Mouse (Mus musculus) heart, embryonic 14.5 days (tissue): Measurements from ENCODE around the gene Cga. TPM values are rescaled to one million over a fixed set of nuclear protein-coding genes. Genes with fewer than 3 reads are reported as not detected.

Experiments
- ATAC-seq: fragments of 200-750 bp; cut with Nextera tagmentation; 2 replicates; pipeline ENCODE4 v1.8.0; 2017; ENCODE audit warnings: low read depth, moderate TSS enrichment; ENCODE audit not compliant: insufficient number of reproducible peaks, insufficient read depth, low FRiP score
- H3K27ac ChIP-seq, 2 experiments: fragments of 200-500 bp in 1 of 2; fragments of 300-500 bp in 1 of 2; sonication (generic) in 1 of 2; replicated peaks in 1 of 2; 2 replicates each; pipeline ENCODE4 v1.5.1; 2012 to 2014; ENCODE audit warnings: low read depth in 2 of 2, low read length in 2 of 2, control low read depth in 1 of 2, mild to moderate bottlenecking in 1 of 2, mixed read lengths in 1 of 2; ENCODE audit not compliant: control insufficient read depth in 1 of 2, insufficient read depth in 1 of 2
- H3K27me3 ChIP-seq: fragments of 300-500 bp; sonication (generic); 2 replicates; pipeline ENCODE4 v1.6.1; 2014; ENCODE audit warnings: mild to moderate bottlenecking, low read length, control low read depth; ENCODE audit not compliant: control insufficient read depth, insufficient read depth
- H3K36me3 ChIP-seq: fragments of 300-500 bp; sonication (generic); 2 replicates; pipeline ENCODE4 v1.6.1; 2014; ENCODE audit warnings: mild to moderate bottlenecking, control low read depth, low read length, mixed read lengths; ENCODE audit not compliant: control insufficient read depth, insufficient read depth
- H3K4me1 ChIP-seq, 2 experiments: fragments of 200-500 bp in 1 of 2; fragments of 300-500 bp in 1 of 2; sonication (generic) in 1 of 2; 2 replicates each; pipeline ENCODE4 v1.6.1; 2012 to 2014; ENCODE audit warnings: low read length in 2 of 2, control low read depth in 1 of 2, mixed read lengths in 1 of 2; ENCODE audit not compliant: control insufficient read depth in 2 of 2, insufficient read depth in 2 of 2
- H3K4me2 ChIP-seq: fragments of 300-500 bp; sonication (generic); 2 replicates; pipeline ENCODE4 v1.6.1; 2014; ENCODE audit warnings: mild to moderate bottlenecking, low read length
- H3K4me3 ChIP-seq, 2 experiments: fragments of 200-500 bp in 1 of 2; fragments of 300-500 bp in 1 of 2; sonication (generic) in 1 of 2; 2 replicates each; pipeline ENCODE4 v1.5.1; 2012 to 2014; ENCODE audit warnings: low read length in 2 of 2, mild to moderate bottlenecking in 2 of 2, control low read depth in 1 of 2, low read depth in 1 of 2, moderate library complexity in 1 of 2; ENCODE audit not compliant: control insufficient read depth in 1 of 2, insufficient read depth in 1 of 2
- H3K9ac ChIP-seq: fragments of 300-500 bp; sonication (generic); 2 replicates; pipeline ENCODE4 v1.6.1; 2014; ENCODE audit warnings: mild to moderate bottlenecking, low read length
- H3K9me3 ChIP-seq: fragments of 300-500 bp; sonication (generic); 2 replicates; pipeline ENCODE4 v1.6.1; 2016; ENCODE audit warnings: low read length, control low read depth; ENCODE audit not compliant: control insufficient read depth
- WGBS: fragments of 180-500 bp; shearing (Covaris S2); extraction: QIAGEN DNeasy Blood & Tissue Kit; methylation state at CpG from one replicate; pipeline ENCODE4 v1.1.7; 2014; 5-methylcytosine and 5-hydroxymethylcytosine counted together
- polyA plus RNA-seq: library from polyadenylated mRNA; unstranded; fragments of >200 nt; fragmentation: Nextera tagmentation; extraction: Ambion mirVana; gene quantifications from 2 replicates; pipeline ENCODE4 v1.2.1, GENCODE M21; 2014

Cga gene
- polyA plus RNA-seq, 1 experiment from 2014 or later, result not detected

DNA sequence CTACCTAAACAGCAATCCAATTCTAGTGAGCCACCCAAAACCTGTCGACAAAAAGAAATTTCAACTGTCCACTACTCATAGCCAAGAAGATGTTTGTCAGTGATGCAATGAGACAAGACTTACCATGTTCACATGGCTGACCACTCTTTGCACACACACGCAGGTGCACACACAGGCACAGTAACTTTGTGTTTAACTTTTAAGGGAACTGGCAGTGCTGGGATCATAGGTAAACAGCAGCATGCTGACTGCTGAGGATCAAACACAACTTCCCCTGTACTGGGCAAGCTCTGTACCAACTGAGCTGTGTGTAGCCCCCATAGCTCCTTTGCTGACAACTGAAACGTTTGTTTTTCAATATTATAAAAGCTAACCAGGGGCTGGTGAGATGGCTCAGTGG, 32.1 kb upstream of the Cga start:
- Histone ChIP-seq H3K4me2 (no peak overlapping the region), H3K36me3 (no peaks in the 10 kb centered on the region), H3K4me1 (peaks cover 0 to 16% of the 10 kb centered on the region in 2 experiments; a peak in 2 of 4 replicates), H3K27me3 (no peaks in the 10 kb centered on the region), H3K27ac (no peak overlapping the region), H3K9me3 (no peaks in the 10 kb centered on the region), H3K9ac (no peak overlapping the region), H3K4me3 (no peak overlapping the region)
- 84% methylated on average over 3 of the region's 3 CpGs for WGBS
- no peak for ATAC-seq

DNA sequence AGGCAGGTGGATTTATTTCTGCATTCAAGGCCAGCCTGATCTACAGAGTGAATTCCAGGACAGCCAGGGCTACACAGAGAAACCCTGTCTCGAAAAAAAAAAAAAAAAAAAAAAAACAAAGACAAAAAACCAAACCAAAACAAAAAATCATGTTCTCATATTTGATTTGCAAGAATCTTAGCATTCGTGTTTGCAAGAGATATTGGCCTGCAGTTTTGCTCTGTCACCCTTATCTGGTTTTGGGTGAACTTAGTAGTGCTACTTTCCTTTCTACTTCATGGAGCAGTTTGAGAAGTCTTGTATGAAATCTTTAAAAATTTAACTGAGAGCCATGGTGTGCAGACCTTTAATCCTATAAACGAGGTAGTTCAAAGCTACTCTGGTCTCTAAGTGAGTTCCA, 23.8 kb upstream of the Cga start:
- Histone ChIP-seq H3K4me2 (no peak overlapping the region), H3K27me3 (no peaks in the 10 kb centered on the region), H3K36me3 (no peaks in the 10 kb centered on the region), H3K9ac (no peak overlapping the region), H3K4me1 (peaks cover 0 to 16% of the 10 kb centered on the region in 2 experiments; a peak in 1 of 4 replicates), H3K27ac (no peak overlapping the region), H3K9me3 (no peaks in the 10 kb centered on the region), H3K4me3 (no peak overlapping the region)
- ATAC-seq, result no peak
- WGBS, result 77% methylated on average over 3 of the region's 3 CpGs

DNA sequence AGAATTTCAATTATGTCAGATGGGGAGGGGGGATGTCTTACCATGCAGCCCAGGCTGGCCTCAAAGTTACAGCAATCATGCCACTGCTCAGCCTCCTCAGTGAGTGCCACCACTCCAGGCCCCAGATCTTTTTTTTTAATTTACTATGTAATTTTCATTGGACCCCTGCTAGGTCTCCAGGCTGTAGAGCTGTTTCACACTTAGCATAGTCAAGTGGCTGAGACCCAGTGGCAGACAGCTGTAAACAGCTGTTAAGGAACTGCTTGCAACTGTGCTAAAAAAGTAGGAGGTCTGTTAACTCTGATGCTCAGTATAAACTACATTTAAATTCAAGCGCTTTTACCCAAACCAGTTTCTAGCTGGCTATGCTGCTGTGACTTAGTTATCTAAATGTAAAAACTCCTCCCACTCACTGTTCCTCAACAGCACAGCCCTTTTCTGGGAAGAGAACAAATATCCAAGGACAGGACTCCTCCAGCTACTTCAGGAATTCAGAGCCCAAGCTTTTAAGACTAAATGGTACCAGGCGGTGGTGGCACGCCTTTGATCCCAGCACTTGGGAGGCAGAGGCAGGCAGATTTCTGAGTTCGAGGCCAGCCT, 20.6 kb upstream of the Cga start:
- H3K27me3 ChIP-seq, result no peaks in the 10 kb centered on the region
- no peak overlapping the region for H3K4me3 ChIP-seq
- no peak overlapping the region for H3K4me2 ChIP-seq
- H3K9me3 ChIP-seq, result no peaks in the 10 kb centered on the region
- WGBS, result 80% methylated on average over 4 of the region's 4 CpGs
- H3K4me1 ChIP-seq, result peaks cover 0 to 19% of the 10 kb centered on the region in 2 experiments; a peak in 1 of 4 replicates
- H3K9ac ChIP-seq, result no peak overlapping the region
- no peaks in the 10 kb centered on the region for H3K36me3 ChIP-seq
- H3K27ac ChIP-seq, result no peak overlapping the region
- ATAC-seq, result no peak; the same call in 1 of the 2 replicates

DNA sequence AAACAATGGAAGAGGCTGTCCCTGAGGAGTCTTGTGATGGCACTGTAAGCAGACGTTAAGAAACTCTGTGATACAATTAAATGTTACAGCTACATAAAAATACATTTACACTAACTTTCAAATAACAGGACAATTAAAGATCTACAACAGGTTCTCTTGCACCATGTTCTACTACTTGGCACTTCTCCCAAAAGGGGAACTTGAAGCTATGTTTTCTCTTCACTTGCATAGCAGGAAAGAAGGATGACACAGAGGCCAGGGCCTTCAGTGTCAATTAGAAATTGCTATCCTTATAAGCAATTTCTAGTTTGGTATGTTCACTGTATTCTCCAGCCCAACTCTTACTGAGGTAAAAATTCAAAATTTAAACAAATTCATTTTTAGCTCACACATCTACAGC, 19.3 kb upstream of the Cga start:
- WGBS, result 76% methylated on average over 1 of the region's 1 CpGs
- no peaks in the 10 kb centered on the region for H3K27me3 ChIP-seq
- H3K4me1 ChIP-seq, result peaks cover 0 to 19% of the 10 kb centered on the region in 2 experiments; a peak in 1 of 4 replicates
- no peak overlapping the region for H3K27ac ChIP-seq
- H3K4me3 ChIP-seq, result no peak overlapping the region
- no peak for ATAC-seq
- no peak overlapping the region for H3K4me2 ChIP-seq
- no peaks in the 10 kb centered on the region for H3K36me3 ChIP-seq
- no peak overlapping the region for H3K9ac ChIP-seq
- H3K9me3 ChIP-seq, result no peaks in the 10 kb centered on the region

DNA sequence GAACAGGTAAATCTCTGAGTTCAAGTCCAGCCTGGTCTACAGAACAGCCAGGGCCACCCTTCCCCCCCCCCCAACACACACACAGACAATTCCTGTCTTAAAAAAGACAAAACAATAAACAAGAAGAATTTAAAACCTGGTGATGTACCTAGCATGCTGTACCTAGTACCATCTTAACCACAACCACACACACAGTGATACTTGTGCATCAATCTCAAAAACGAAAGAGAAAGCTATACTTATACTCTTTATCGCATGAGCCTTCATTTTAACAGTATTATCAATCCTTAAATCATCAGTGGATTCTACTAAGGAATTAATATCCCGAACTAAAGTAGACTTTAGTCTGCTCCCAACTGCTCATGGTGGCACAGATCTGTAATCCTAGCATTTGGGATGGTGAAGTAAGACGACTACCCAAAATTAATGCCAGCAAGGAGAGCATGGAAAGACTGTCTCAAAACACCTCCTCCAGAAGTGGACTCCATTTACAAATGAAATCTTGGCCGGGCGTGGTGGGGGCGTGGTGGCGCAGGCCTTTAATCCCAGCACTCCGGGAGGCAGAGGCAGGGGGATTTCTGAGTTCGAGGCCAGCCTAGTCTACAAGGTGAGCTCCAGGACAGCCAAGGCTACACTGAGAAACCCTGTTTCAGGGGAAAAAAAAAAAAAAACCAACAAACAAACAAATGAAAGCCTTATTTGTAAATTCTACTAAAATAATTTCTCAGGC, 12.5 kb upstream of the Cga start:
- no peaks in the 10 kb centered on the region for H3K9me3 ChIP-seq
- no peak overlapping the region for H3K27ac ChIP-seq
- ATAC-seq, result no peak
- WGBS, result 84% methylated on average over 10 of the region's 10 CpGs
- no peaks in the 10 kb centered on the region; the same call in 1 of the 2 replicates for H3K36me3 ChIP-seq
- peak overlapping the region; percentile 86 for H3K4me2 ChIP-seq
- peak overlapping the region in 1 of 2 experiments; percentile 99; a peak in 2 of 4 replicates for H3K4me3 ChIP-seq
- H3K9ac ChIP-seq, result peak overlapping the region; percentile 99
- H3K4me1 ChIP-seq, result peaks cover 5 to 17% of the 10 kb centered on the region in 2 experiments; a peak in 3 of 4 replicates
- H3K27me3 ChIP-seq, result no peaks in the 10 kb centered on the region

DNA sequence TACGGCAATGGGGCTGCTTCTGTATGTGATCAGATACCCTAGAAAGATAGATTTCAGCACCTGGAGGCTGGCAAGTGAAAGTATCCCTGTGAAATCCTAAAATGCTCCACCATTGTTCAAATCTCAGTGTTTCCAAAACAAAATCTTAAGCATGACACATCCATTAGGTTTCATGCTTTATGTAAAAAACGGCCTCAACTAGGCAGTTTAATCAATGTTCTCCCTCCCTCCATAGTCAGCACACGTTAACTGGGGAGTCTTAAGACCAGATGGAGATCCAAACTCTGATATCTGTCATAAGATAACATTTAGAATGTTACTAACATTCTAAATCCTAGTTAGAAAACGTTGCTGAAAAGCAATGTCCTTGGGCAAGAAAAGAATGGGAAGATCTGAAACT, 11.7 kb upstream of the Cga start:
- peak overlapping the region; percentile 87 to 99; a peak in 3 of 4 replicates for H3K4me3 ChIP-seq
- H3K9me3 ChIP-seq, result no peaks in the 10 kb centered on the region
- WGBS, result 9% methylated on average over 4 of the region's 4 CpGs
- peaks cover 5 to 17% of the 10 kb centered on the region in 2 experiments; a peak in 3 of 4 replicates for H3K4me1 ChIP-seq
- H3K9ac ChIP-seq, result peak overlapping the region; percentile 99
- peak overlapping the region; percentile 86 for H3K4me2 ChIP-seq
- H3K27me3 ChIP-seq, result no peaks in the 10 kb centered on the region
- ATAC-seq, result no peak
- peak overlapping the region in 1 of 2 experiments; percentile 99; a peak in 2 of 4 replicates for H3K27ac ChIP-seq
- no peaks in the 10 kb centered on the region; the same call in 1 of the 2 replicates for H3K36me3 ChIP-seq

DNA sequence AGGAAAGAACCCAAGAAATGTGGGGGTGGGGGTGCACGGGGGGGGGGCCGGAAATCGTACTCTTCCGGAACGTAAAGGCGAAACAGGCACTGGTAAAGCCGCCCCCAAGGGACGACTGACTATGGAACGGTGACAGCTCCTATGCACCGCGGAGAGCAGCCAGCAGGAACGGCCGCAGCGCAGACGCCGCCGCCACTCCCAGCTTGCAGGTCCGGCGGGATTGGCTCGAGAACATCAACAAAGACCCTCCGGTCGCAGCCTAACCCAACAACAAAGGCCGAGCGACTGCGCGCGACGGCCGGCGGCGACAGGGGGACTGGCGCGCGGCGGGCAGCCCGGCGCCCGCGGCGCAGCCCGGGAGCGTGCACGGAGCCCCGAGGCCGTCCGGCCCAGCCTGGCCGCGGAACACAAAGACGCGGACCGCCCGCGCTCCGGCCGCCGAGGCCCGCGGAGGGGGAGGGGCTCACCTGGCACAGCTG, 11.2 kb upstream of the Cga start:
- Histone ChIP-seq H3K9ac (peak overlapping the region; percentile 99), H3K27me3 (no peaks in the 10 kb centered on the region), H3K27ac (peak overlapping the region; percentile 94 to 99), H3K4me3 (peak overlapping the region; percentile 87 to 99), H3K4me2 (peak overlapping the region; percentile 86), H3K9me3 (no peaks in the 10 kb centered on the region), H3K4me1 (peaks cover 5 to 17% of the 10 kb centered on the region in 2 experiments; a peak in 3 of 4 replicates), H3K36me3 (no peaks in the 10 kb centered on the region; the same call in 1 of the 2 replicates)
- under 1% methylated on average over 40 of the region's 58 CpGs for WGBS
- ATAC-seq, result peak; percentile 71
